In genomic region chr7:82863341-82863740, GRCm38 (mm10) we compare ENCODE assay signal across 12 mouse cellular contexts. TPM values are rescaled to one million over a fixed set of nuclear protein-coding genes. Genes with fewer than 3 reads are reported as not detected.
DNase-seq lines count a peak whose midpoint lies in the region; ATAC-seq lines count a peak whose summit lies in the region.
"Had no signal": no experiment of that assay in that cellular context is flagged by ENCODE, and none has a peak within 500 bp of the region (broad histone marks: within the 10 kb centered on the region; RNA-seq: fewer than 3 reads in every experiment).

No protein-coding gene starts in this region.

- no peak overlapping the region for H3K4me2 ChIP-seq in forebrain, embryonic 13.5 days
- H3K4me2 ChIP-seq in hindbrain, embryonic 16.5 days (ENCODE audit: low read length): no peak overlapping the region
- peak overlapping the region; percentile 12; the same call in 1 of the 2 replicates for H3K4me2 ChIP-seq in neural tube, embryonic 13.5 days

- H3K9me3 ChIP-seq in heart, embryonic 10.5 days: no peaks in the 10 kb centered on the region
- 0 out of 2 replicates have a peak, but pooled peaks cover 3% of the 10 kb centered on the region for H3K9me3 ChIP-seq in forebrain, embryonic 13.5 days (replicated peaks)
- H3K9me3 ChIP-seq in hindbrain, embryonic 16.5 days (ENCODE audit: control insufficient read depth, low read length): no peaks in the 10 kb centered on the region
- no peaks in the 10 kb centered on the region for H3K9me3 ChIP-seq in neural tube, embryonic 13.5 days

- no peaks in the 10 kb centered on the region for H3K36me3 ChIP-seq in heart, embryonic 10.5 days
- H3K36me3 ChIP-seq in forebrain, embryonic 13.5 days (ENCODE audit: poor library complexity, severe bottlenecking): no peaks in the 10 kb centered on the region
- no peaks in the 10 kb centered on the region for H3K36me3 ChIP-seq in hindbrain, embryonic 16.5 days (ENCODE audit: control insufficient read depth, insufficient read depth, low read length)
- H3K36me3 ChIP-seq in neural tube, embryonic 13.5 days: no peaks in the 10 kb centered on the region

- H3K4me1 ChIP-seq in heart, embryonic 10.5 days: no peaks in the 10 kb centered on the region
- H3K4me1 ChIP-seq in forebrain, embryonic 13.5 days: peaks cover 18% of the 10 kb centered on the region
- H3K4me1 ChIP-seq in hindbrain, embryonic 16.5 days (ENCODE audit: control insufficient read depth, insufficient read depth, low read depth, low read length): peaks cover 14% of the 10 kb centered on the region
- peaks cover 23% of the 10 kb centered on the region for H3K4me1 ChIP-seq in neural tube, embryonic 13.5 days (replicated peaks)

- 76% methylated on average over 6 of the region's 6 CpGs for WGBS in heart, embryonic 10.5 days
- WGBS in forebrain, embryonic 13.5 days: 34% methylated on average over 6 of the region's 6 CpGs
- WGBS in hindbrain, embryonic 16.5 days: 38% methylated on average over 6 of the region's 6 CpGs
- 24% methylated on average over 6 of the region's 6 CpGs for WGBS in neural tube, embryonic 13.5 days

- no peak for ATAC-seq in forebrain, embryonic 13.5 days
- no peak for ATAC-seq in hindbrain, embryonic 16.5 days
- ATAC-seq in neural tube, embryonic 13.5 days (ENCODE audit: low read depth): no peak

- H3K27me3 ChIP-seq in heart, embryonic 10.5 days (ENCODE audit: insufficient read depth, poor library complexity, severe bottlenecking): no peaks in the 10 kb centered on the region
- no peaks in the 10 kb centered on the region for H3K27me3 ChIP-seq in forebrain, embryonic 13.5 days
- no peaks in the 10 kb centered on the region for H3K27me3 ChIP-seq in hindbrain, embryonic 16.5 days (replicated peaks; ENCODE audit: control insufficient read depth, insufficient read depth, low read length)
- H3K27me3 ChIP-seq in neural tube, embryonic 13.5 days: no peaks in the 10 kb centered on the region

- H3K9ac ChIP-seq in forebrain, embryonic 13.5 days: no peak overlapping the region
- H3K9ac ChIP-seq in hindbrain, embryonic 16.5 days (ENCODE audit: low read depth, low read length): no peak overlapping the region
- H3K9ac ChIP-seq in neural tube, embryonic 13.5 days: peak overlapping the region; percentile 44

- H3K4me3 ChIP-seq in heart, embryonic 10.5 days: no peak overlapping the region
- H3K4me3 ChIP-seq in forebrain, embryonic 13.5 days: no peak overlapping the region
- no peak overlapping the region for H3K4me3 ChIP-seq in hindbrain, embryonic 16.5 days (ENCODE audit: low read length)
- H3K4me3 ChIP-seq in neural tube, embryonic 13.5 days: no peak overlapping the region

- no peak overlapping the region for H3K27ac ChIP-seq in heart, embryonic 10.5 days
- H3K27ac ChIP-seq in forebrain, embryonic 13.5 days: peak overlapping the region; percentile 65
- H3K27ac ChIP-seq in hindbrain, embryonic 16.5 days (ENCODE audit: low read depth, low read length): peak overlapping the region; percentile 41; the same call in 1 of the 2 replicates
- H3K27ac ChIP-seq in neural tube, embryonic 13.5 days (replicated peaks): peak overlapping the region; percentile 100

- intact Hi-C loops in heart, postnatal 10 days (cut with DNase I): loop anchor here (10.0 kb wide), 1 partner anchor 1011 kb away; no protein-coding TSS in a partner anchor
- intact Hi-C loops in left cerebral cortex, postnatal 25 days (cut with DNase I): no loop called here

- peak; percentile 38 for DNase-seq in heart, embryonic 10.5 days (ENCODE audit: low spot score)
- no peak for DNase-seq in heart, postnatal 10 days
- DNase-seq in left cerebral cortex, adult 11 months (ENCODE audit: low spot score): no peak
- DNase-seq in left cerebral cortex, postnatal 25 days (ENCODE audit: low spot score in 2 of 2): no peak
- DNase-seq in right cerebral cortex, postnatal 36 days (ENCODE audit: low spot score in 2 of 2): no peak
- DNase-seq: adrenal gland, postnatal 14 days; gastrocnemius, postnatal 25 days; kidney, adult 18-20 months; thymus, adult 18-20 months had no signal

RNA-seq across cellular contexts. Expression of gene Mex3b, which starts 3.8 kb away (rescaled TPM):
- polyA plus RNA-seq in heart, embryonic 10.5 days (2016; fragmentation: Nextera tagmentation; extraction: Ambion mirVana): 7.3 and 14.8 TPM in 2 replicates
- 10 to 100 TPM in 1 of 2 experiments, 1 to 10 TPM in 1; 7.4 to 11.4 TPM for total RNA-seq in heart, postnatal 10 days (2021)
- 42.2 and 45.8 TPM in 2 replicates for polyA plus RNA-seq in forebrain, embryonic 13.5 days (2015; fragmentation: Nextera tagmentation; extraction: Ambion mirVana)
- 20.7 and 21.6 TPM in 2 replicates for polyA plus RNA-seq in hindbrain, embryonic 16.5 days (2015; fragmentation: Nextera tagmentation; extraction: Ambion mirVana)
- 31.8 and 39.2 TPM in 2 replicates for polyA plus RNA-seq in neural tube, embryonic 13.5 days (2015; fragmentation: Nextera tagmentation; extraction: Ambion mirVana)
- 10 to 100 TPM; 23.3 to 29.2 TPM for total RNA-seq in left cerebral cortex, postnatal 25 days (2021)
